Mouse (Mus musculus): ENCODE measurements around the gene Itgb2. TPM values are rescaled to one million over a fixed set of nuclear protein-coding genes. Genes with fewer than 3 reads are reported as not detected.

The Itgb2 gene
- total RNA-seq, 2 experiments from 2014 or later: 28.9 to 32.0 TPM

DNA sequence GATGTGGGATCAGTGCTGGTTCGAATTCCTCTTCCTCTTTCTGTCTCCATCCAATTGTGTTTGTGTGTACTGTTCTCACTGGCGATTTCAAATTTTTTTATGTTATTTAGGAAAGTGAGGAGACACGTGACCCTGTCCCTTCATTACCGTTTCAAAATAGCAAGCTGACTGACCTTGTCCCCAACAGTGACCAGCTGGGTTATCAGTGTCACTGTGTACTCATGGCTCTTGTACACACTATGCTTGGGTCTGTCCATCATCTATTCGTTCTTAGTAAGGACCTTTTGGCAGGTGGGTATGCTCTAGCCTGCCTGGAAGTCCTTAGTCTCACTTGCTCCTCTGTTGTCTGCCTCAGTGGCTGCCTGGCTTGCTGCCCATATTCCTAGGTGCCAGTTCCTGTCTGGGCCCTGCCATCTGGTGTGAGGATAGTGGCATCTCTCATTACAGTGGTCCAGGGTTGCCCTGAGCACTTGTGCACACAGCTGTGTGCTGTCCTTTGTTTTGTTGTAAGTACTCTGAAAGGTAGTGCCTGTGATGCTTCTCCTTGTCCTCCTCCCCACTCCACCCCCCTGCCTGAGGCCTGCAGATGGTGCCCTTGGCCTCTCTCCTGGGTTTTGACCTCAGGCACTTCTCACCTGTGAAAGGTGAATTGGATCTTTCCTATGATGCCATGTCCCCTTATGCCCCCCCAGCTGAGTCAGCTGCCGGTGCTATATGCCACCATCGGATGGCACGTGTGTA lies 80.3 kb downstream of the Itgb2 start:
- ATAC-seq (replicated peaks; ENCODE audit: poor library complexity, severe bottlenecking): no peak

DNA sequence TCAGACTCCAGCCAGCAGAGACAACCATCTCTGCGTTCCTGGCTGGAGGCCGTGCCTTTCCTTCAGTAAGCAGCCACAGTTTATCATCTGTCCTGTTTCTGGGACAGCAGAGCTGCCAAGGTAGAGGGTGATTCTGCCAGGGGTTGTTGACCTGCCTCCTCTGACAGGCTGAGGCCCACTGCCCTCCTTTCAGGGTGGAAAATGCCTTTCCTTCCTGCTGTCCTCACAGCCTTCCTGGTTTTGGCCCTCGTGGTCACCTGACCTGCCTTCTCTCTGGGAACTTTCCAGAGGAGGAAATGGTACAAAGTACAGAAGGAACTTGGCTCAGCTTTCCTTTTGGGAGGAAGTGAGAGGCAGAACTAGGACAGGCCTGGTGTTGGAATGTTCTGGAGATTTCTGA lies 83.4 kb downstream of the Itgb2 start:
- ATAC-seq (replicated peaks; ENCODE audit: poor library complexity, severe bottlenecking): peak; percentile 52

Other genes with a start within 250 kb of the Itgb2 start
- 1.7 TPM in 1 of 2 replicates, not detected in the other for gene Adarb1, start 112.0 kb upstream of the Itgb2 start, total RNA-seq (2014; fragmentation: Nextera tagmentation)
- gene Adarb1, start 112.0 kb upstream of the Itgb2 start, total RNA-seq (2017): 0.72 and 2.4 TPM in 2 replicates
- gene Fam207a, start 14.5 kb upstream of the Itgb2 start, total RNA-seq (2014; fragmentation: Nextera tagmentation): 14.6 and 14.8 TPM in 2 replicates
- gene Fam207a, start 14.5 kb upstream of the Itgb2 start, total RNA-seq (2017): 23.5 and 43.2 TPM in 2 replicates
- gene Pttg1ip, start 51.5 kb downstream of the Itgb2 start, total RNA-seq (2014; fragmentation: Nextera tagmentation): 36.6 and 39.0 TPM in 2 replicates
- gene Pttg1ip, start 51.5 kb downstream of the Itgb2 start, total RNA-seq (2017): 34.6 and 37.0 TPM in 2 replicates
- gene Sumo3, start 75.8 kb downstream of the Itgb2 start, total RNA-seq (2014; fragmentation: Nextera tagmentation): 60.0 and 78.8 TPM in 2 replicates
- gene Sumo3, start 75.8 kb downstream of the Itgb2 start, total RNA-seq (2017): 197 and 205 TPM in 2 replicates
- not detected in 2 replicates for gene Gm49325, start 75.9 kb downstream of the Itgb2 start, total RNA-seq (2014; fragmentation: Nextera tagmentation)
- gene Gm49325, start 75.9 kb downstream of the Itgb2 start, total RNA-seq (2017): 1.6 TPM in 1 of 2 replicates, not detected in the other
- 39.6 and 42.0 TPM in 2 replicates for gene Ube2g2, start 92.0 kb downstream of the Itgb2 start, total RNA-seq (2014; fragmentation: Nextera tagmentation)
- gene Ube2g2, start 92.0 kb downstream of the Itgb2 start, total RNA-seq (2017): 29.5 and 53.3 TPM in 2 replicates
- 0.90 TPM in 1 of 2 replicates, not detected in the other for gene Tspear, start 156.3 kb downstream of the Itgb2 start, total RNA-seq (2014; fragmentation: Nextera tagmentation)
- 0.05 TPM in 1 of 2 replicates, not detected in the other for gene Tspear, start 156.3 kb downstream of the Itgb2 start, total RNA-seq (2017)
- not detected in 2 replicates for gene Gm19402, start 160.5 kb downstream of the Itgb2 start, total RNA-seq (2014; fragmentation: Nextera tagmentation)
- not detected in 2 replicates for gene Gm19402, start 160.5 kb downstream of the Itgb2 start, total RNA-seq (2017)
- gene Gm9508, start 167.0 kb downstream of the Itgb2 start, total RNA-seq (2014; fragmentation: Nextera tagmentation): not detected in 2 replicates
- gene Gm9508, start 167.0 kb downstream of the Itgb2 start, total RNA-seq (2017): not detected in 2 replicates
- gene Gm10272, start 176.4 kb downstream of the Itgb2 start, total RNA-seq (2014; fragmentation: Nextera tagmentation): not detected in 2 replicates
- not detected in 2 replicates for gene Gm10272, start 176.4 kb downstream of the Itgb2 start, total RNA-seq (2017)
- gene Gm10024, start 181.2 kb downstream of the Itgb2 start, total RNA-seq (2014; fragmentation: Nextera tagmentation): not detected in 2 replicates
- gene Gm10024, start 181.2 kb downstream of the Itgb2 start, total RNA-seq (2017): not detected in 2 replicates
- gene Gm10142, start 185.6 kb downstream of the Itgb2 start, total RNA-seq (2014; fragmentation: Nextera tagmentation): not detected in 2 replicates
- gene Gm10142, start 185.6 kb downstream of the Itgb2 start, total RNA-seq (2017): not detected in 2 replicates
- gene Krtap12-1, start 190.3 kb downstream of the Itgb2 start, total RNA-seq (2014; fragmentation: Nextera tagmentation): not detected in 2 replicates
- gene Krtap12-1, start 190.3 kb downstream of the Itgb2 start, total RNA-seq (2017): not detected in 2 replicates
- not detected in 2 replicates for gene Gm10100, start 196.2 kb downstream of the Itgb2 start, total RNA-seq (2014; fragmentation: Nextera tagmentation)
- not detected in 2 replicates for gene Gm10100, start 196.2 kb downstream of the Itgb2 start, total RNA-seq (2017)
- not detected in 2 replicates for gene Gm18596, start 212.4 kb downstream of the Itgb2 start, total RNA-seq (2014; fragmentation: Nextera tagmentation)
- not detected in 2 replicates for gene Gm18596, start 212.4 kb downstream of the Itgb2 start, total RNA-seq (2017)
- not detected in 2 replicates for gene Gm9736, start 221.1 kb downstream of the Itgb2 start, total RNA-seq (2014; fragmentation: Nextera tagmentation)
- gene Gm9736, start 221.1 kb downstream of the Itgb2 start, total RNA-seq (2017): not detected in 2 replicates
- gene Gm3233, start 229.4 kb downstream of the Itgb2 start, total RNA-seq (2014; fragmentation: Nextera tagmentation): not detected in 2 replicates
- gene Gm3233, start 229.4 kb downstream of the Itgb2 start, total RNA-seq (2017): not detected in 2 replicates
- not detected in 2 replicates for gene Gm3238, start 241.1 kb downstream of the Itgb2 start, total RNA-seq (2014; fragmentation: Nextera tagmentation)
- not detected in 2 replicates for gene Gm3238, start 241.1 kb downstream of the Itgb2 start, total RNA-seq (2017)
- not detected in 2 replicates for gene Gm7138, start 246.7 kb downstream of the Itgb2 start, total RNA-seq (2014; fragmentation: Nextera tagmentation)
- not detected in 2 replicates for gene Gm7138, start 246.7 kb downstream of the Itgb2 start, total RNA-seq (2017)